Mouse (Mus musculus) urinary bladder, postnatal 4 days (tissue): ENCODE measurements around the gene Sumo1.
A peak's percentile ranks its signal among the peaks of the same experiment; 100 is the strongest.
"Not testable (repeated sequence)": the region's sequence is repeated elsewhere in the genome, so short reads cannot be mapped to it uniquely, and the experiment has no call there.

Experiments used
- DNase-seq, 2 experiments: peaks; one replicate each; pipeline ENCODE4 v3.0.0; 2021 to 2022; ENCODE audit warnings: low spot score in 2 of 2

Gene Sumo1

GRCm38 (mm10) chr1:59636349-59636748 is 34.3 kb downstream of the Sumo1 start:
- DNase-seq: no peak

GRCm38 (mm10) chr1:59633056-59633455 is 37.6 kb downstream of the Sumo1 start:
- DNase-seq: no peak

- DNase-seq: no peak
These were observed 38.5 kb downstream of the Sumo1 start for GRCm38 (mm10) chr1:59631986-59632659.

GRCm38 (mm10) chr1:59630356-59630755 is 40.3 kb downstream of the Sumo1 start:
- DNase-seq: not testable (repeated sequence)

GRCm38 (mm10) chr1:59629194-59629593 is 41.4 kb downstream of the Sumo1 start:
- no peak for DNase-seq

- DNase-seq: no peak
These were observed 45.2 kb downstream of the Sumo1 start for GRCm38 (mm10) chr1:59625410-59625809.

- DNase-seq: peak in 1 of 2 experiments; percentile 68
These were observed 47.2 kb downstream of the Sumo1 start for GRCm38 (mm10) chr1:59623325-59624017.

GRCm38 (mm10) chr1:59619201-59619600 is 51.4 kb downstream of the Sumo1 start:
- DNase-seq: no peak

GRCm38 (mm10) chr1:59615021-59615420 is 55.6 kb downstream of the Sumo1 start:
- DNase-seq: no peak

GRCm38 (mm10) chr1:59613795-59614194 is 56.8 kb downstream of the Sumo1 start:
- DNase-seq: peak; percentile 54 to 73

GRCm38 (mm10) chr1:59610929-59611328 is 59.7 kb downstream of the Sumo1 start:
- DNase-seq: no peak

- DNase-seq: no peak
These were observed 60.7 kb downstream of the Sumo1 start for GRCm38 (mm10) chr1:59609896-59610295.

- DNase-seq: no peak
These were observed 61.2 kb downstream of the Sumo1 start for GRCm38 (mm10) chr1:59609458-59609857.

GRCm38 (mm10) chr1:59608920-59609319 is 61.7 kb downstream of the Sumo1 start:
- DNase-seq: no peak

- no peak for DNase-seq
These were observed 62.4 kb downstream of the Sumo1 start for GRCm38 (mm10) chr1:59608125-59608762.

- no peak for DNase-seq
These were observed 63.6 kb downstream of the Sumo1 start for GRCm38 (mm10) chr1:59607071-59607470.

- DNase-seq: no peak
These were observed 64.2 kb downstream of the Sumo1 start for GRCm38 (mm10) chr1:59606479-59606878.

GRCm38 (mm10) chr1:59603893-59604292 is 66.7 kb downstream of the Sumo1 start:
- no peak for DNase-seq

GRCm38 (mm10) chr1:59603417-59603712 is 67.3 kb downstream of the Sumo1 start:
- DNase-seq: no peak

- no peak for DNase-seq
These were observed 67.9 kb downstream of the Sumo1 start for GRCm38 (mm10) chr1:59602531-59603416.

GRCm38 (mm10) chr1:59595609-59596008 is 75.0 kb downstream of the Sumo1 start:
- DNase-seq: no peak
